Mouse (Mus musculus) WW6 (cell line): Measurements from ENCODE around the gene Gtf2i.

Experiments used
- DNase-seq: peaks from one replicate; pipeline ENCODE4 v3.0.0-alpha.2; 2013; ENCODE audit warnings: low read depth, low spot score

Gtf2i gene

DNA sequence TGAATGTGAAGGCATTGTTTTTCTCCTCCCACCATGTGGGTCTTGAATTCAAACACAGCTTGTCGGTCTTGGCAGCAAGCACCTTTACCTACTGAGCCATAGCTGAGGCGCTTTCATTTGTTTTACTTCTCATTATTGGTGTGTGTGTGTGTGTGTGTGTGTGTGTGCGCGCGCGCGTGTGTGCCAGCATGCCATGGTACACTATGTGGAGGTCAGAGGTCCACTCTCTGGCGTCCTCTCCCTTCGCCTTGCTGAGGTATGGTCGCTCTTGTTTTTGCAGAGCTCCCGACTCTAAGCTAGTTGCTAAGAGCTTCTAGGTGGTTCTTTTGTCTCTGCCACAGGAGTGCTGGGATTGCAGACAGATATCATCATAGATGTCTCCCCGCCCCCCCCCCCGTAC is 7.8 kb upstream of the Gtf2i start:
- DNase-seq: no peak

DNA sequence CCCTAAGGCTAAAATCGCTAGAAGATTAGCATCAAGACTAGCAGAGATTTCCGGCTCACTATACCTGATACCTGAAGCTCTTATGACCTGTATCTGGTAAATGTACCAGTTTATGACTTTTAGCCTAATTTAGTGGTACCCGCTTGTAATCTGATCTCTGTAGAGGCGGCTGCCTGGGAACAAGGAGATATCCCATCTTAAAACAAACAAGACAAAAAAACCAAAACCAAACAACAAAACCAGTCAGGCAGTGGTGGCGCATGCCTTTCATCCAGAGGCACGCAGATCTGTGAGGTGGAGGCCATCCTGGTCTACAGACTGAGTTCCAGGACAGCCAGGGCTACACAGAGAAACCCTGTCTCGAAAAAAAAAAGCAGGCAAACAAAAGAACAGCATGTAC is 7.1 kb upstream of the Gtf2i start:
- DNase-seq: no peak

DNA sequence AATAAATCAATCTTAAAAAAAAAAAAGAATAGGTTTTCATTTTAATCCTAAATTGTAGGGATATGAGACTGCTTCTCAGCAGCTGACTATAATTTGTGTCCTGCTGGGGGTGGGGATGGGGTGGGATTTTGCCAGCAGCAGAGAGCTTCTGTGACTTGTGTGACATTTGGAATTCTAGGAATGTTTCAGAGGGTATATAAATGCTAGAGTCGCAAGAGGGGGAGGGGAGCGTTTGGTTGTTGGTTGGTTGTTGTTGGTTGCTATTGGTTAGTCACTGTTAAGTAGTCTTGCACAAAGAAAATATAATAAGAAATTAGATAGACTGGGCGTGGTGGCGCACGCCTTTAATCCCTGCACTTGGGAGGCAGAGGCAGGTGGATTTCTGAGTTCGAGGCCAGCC is 4.3 kb upstream of the Gtf2i start:
- no peak for DNase-seq

DNA sequence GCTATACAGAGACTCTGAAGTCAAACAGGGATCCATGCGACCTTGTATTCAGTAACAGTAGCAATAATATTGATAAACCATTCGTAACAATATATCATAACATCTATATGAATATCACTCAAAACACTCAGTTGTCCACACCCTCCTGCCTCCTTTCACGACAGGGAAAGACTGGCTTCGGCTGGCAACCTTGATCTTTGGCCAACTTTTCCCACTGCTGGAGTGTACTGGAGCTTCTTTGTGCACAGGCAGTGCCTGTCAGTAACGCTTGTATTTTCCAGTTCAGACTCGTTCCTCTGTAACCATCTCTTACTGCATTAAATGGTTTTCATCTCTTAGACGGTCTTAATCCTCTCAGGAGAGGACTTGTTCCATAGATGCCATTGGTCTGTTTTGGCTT is 2.2 kb upstream of the Gtf2i start:
- DNase-seq: no peak

DNA sequence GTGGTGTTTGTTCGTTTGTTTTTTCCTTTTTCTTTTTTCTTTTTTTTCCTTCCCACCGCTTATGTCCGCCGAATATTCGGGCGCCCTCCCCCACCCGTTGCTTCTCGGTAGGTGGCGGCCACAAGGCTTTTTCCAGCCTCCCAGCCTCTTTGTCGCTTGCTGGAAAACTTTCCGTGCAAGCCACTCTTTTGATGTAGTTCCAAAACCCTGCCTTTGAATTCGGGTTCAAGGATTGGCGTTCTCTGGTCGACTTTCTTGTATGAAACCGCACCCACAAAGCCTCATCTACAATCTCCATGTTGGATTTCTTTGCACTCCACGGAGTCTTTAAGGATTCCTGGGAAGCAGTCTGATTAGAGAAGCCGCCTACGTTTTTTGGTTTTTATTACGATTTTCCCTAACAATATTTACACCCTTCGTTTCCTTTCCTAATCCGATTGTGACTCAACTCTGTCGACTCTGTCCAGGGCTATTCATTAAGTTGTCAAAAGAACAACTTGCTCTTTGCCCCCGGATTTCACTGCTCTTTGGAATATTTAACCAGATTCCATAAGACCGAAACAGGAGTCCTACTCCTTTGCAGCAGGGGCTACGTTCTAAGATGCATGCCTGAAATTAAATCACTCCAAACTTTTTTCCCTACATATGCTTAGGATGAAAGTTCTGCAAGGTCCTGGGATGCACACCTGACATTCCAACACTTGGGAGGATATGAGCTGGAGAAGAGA is 1.2 kb upstream of the Gtf2i start:
- DNase-seq: no peak

DNA sequence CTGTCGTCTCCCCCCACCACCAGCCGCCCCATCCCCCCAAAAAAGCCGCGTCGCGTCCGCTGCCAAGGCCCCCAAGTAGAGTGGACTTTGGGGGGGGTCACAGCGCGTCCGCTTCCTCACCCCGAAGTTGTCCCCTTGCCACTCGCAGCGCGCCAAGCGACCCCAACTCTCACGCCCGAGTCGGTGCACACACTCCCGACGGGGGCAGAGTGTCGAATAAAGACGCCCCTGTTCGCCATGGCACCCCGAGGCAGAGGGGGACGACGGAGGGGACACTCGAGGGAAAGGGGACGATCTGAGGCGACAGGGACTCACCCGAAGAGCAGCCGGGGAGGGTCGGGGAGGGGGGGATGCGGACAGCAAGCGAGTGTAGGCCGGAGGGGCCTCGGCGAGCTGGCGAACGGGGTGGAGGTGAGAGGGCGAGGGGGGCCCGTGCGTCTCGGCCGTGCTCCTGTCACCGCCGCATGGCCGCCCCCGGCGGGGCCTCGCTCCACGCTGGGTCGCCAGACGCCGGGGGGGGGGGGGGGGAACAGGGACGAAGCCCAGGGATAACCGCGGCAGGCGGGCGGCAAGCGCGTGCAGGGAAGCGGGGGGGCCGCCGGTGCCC is 389 bp downstream of the Gtf2i start:
- DNase-seq: no peak

DNA sequence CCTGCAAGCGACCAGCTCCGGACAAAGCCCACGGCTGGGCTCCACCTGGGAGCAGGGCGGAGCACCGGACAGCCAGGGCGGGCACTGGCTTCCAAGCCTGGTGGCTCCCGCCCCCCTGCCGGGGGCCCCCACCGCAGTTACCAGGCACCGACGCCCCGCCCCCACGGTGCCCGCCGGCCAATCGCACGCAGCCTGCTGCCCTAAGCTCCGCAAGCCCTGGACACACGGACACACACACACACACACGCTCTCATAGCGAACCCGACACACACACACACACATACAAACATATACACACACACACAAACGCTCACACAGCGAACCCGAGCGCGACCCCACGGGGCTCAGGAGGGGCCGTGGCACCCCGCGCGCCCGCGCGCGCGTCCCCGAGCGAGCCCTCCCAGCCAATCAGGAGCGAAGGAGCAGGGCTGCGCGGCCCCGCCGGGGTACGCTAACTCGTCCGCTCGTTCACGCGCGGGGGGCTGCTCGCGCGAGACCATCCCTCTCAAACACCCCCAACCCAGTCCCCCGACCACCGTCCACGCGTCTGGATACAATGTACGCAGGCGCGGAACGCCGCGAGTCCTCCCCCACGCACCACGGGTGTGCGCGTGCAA is 1.0 kb downstream of the Gtf2i start:
- peak; percentile 79 for DNase-seq

DNA sequence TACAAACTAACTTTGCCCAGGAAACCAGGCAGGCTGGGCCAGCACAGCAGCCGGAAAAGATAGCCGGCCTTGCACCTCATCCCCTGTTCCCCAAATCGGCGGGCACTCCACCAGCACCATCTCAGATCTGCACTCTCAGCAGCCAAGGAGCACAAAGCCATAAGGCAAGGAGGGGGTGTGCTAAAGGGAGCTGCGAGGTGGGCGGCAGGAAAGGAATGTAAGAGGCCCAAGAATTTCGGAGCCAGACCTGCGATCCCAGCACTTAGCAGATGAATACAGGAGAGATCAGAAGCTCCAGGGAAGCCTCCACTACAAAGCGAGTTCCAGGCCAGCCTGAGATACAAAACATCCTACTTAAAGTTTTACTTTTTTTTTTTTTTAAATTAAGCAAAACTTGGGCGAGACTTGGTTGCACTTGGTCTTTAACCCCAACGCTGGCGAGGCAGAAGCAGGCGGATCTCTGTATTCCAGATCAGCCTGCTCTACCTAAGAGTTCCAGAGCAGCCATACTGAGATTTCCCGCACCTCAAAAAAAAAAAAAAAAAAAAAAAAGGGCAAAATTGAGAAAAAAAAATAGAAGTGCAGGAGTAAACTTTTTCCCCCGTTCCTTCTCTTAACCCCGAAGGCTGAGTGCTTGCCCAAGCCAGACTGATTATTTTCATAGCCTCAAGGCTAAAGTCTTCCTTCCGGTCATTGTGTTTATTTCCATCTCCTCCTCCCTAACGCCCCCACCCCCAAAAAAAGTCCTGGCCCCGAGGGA is 1.7 kb downstream of the Gtf2i start:
- DNase-seq: no peak

DNA sequence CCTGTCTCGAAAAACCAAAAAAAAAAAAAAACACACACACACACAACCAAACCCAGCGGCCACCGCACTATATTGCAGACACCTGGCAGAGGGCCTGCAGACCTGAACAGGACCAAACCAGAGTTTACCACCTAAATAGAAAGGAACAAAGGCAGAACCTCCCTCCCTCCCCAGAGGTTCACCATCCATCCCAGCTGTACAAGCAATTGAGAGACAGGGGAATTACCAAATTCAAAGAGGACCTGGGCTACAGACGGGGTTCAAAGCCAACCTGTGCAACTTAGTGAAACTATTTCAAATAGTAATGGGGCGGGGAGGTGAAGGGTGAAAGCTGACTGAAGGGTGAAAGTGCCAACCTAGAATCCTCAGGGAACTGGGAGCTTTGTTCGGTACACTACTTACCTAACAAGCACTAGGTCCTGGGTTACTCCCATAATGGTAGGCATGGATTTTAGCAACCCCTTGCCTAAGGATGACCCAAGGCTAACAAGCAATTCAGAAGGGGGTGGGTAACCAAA is 2.6 kb downstream of the Gtf2i start:
- no peak for DNase-seq

DNA sequence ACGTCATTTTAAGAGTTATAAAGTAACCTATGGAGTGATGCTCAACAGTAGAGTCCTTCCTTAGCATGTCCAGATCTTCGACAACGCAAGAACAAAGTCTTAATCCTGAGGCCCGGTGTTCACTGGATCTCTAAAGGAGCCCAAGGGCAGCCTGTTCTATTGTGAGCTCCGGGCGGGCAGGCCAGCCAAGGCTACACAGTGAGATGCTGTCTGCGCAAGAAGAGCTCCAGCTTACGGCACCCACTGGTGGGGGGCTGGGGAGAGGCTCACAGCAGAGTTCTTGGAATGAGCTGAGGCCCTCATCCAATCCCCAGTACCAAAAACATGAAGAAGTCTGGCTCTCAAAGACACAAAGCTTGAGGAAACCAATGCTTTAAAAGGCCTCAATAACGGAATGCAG is 4.4 kb downstream of the Gtf2i start:
- DNase-seq: no peak

DNA sequence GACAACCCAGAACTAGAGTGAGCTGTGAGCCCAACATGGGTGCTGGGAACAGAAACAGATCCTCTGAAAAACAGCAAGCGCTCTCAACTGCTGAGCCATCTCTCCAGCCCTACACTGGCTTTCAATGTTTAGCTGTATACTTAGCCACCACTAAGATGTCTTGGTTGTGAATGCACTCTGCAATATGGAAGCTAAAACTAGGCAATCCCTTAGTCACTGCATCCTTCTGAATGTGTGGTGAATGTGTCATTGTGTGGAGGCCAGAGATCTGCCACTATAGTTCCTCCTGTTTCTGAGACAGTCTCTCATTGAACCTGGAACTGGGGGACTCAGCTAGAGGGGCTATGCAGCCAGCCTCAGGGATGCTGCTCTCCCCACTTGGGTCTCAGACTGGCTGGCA is 5.2 kb downstream of the Gtf2i start:
- no peak for DNase-seq

DNA sequence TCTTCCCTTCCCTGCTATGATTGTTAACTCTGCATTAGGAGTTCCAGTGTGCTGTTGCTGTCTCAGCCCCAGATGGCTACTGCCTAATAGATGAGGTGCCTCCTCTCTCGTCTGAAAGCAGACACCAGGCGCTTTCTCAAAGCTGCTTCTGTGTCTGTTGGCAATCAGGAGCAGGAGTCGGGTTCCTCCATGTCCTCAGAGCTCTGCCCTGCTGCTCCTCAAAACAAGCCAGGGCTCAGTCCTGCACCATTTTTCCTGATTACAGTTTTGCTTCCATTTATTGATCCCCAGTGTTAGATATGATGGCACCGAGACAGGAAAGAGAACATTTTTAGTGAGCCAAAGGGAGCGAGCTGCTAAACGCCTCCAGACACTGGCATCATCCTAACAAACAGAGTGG is 9.9 kb downstream of the Gtf2i start:
- DNase-seq: no peak

DNA sequence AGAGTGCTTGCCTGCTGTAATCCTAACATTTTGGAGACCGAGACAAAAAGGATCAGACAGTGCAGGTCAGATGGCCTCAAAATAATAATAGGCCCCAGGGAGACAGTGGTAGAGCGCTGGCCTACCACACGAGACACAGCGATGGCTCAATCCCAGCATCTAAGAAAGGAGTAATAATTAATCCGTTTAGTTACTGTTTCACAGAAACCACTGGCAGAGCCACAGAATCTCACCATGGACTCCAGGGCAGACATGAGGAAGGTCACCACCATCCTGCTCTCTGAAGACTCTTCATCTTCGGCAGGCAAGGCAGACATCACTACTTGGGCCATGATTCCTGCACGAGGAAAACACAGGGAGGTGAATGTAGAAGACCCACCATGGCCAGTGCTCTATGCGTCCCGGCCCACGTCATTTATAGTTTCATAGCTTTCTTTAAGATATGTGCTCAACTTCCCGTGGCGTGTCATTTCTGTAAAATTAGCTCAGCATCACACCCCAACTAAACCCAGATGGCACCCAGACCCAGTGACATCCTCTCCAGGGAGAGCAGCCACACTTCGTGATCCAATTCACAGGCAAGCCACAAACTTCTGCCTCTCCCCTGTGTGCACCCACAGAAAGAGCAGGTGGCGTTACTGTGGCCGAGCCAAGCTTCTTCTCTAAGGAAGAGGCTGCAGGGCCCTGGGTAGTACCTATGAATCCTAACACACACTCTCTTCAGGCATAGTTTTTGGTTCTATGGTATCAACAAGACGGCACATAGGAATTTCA is 19.1 kb downstream of the Gtf2i start:
- no peak for DNase-seq

DNA sequence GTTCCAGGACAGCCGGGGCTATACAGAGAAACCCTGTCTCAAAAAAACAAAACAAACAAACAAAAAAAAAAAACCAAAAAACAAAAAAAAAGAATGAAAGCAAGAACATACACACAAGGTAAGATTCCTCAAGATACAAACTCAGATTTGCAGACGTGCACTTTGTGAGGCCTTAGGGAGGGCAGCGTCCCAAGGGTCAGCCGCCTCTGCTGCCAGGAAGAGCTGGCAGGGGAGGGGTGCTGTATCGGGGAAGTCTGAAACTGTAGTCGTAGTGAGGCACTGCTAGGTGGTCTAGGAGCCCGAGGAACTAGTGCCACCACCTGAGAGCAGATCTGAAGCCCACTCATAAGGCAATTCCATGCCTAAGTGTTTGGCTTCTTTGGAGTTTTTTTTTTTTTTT is 20.0 kb downstream of the Gtf2i start:
- no peak for DNase-seq

DNA sequence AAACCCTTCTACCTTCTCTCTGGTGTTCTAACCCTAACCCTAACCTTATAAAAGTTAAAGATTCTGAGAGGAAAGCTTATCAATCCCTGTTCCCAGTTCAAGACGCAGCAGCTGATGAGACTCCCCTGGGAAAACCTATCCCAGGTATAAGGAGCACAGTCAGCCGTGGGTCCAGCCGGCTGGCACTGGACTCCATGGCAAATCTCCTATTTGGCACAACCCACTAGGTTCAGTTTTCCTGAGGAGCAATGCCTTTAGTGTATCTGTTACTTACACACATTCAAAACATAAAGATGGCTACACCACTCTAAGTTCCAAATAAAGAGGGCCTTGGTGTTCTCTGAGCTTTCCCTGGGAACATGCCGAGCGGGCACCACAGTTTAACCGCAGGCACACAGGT is 23.5 kb downstream of the Gtf2i start:
- DNase-seq: no peak

DNA sequence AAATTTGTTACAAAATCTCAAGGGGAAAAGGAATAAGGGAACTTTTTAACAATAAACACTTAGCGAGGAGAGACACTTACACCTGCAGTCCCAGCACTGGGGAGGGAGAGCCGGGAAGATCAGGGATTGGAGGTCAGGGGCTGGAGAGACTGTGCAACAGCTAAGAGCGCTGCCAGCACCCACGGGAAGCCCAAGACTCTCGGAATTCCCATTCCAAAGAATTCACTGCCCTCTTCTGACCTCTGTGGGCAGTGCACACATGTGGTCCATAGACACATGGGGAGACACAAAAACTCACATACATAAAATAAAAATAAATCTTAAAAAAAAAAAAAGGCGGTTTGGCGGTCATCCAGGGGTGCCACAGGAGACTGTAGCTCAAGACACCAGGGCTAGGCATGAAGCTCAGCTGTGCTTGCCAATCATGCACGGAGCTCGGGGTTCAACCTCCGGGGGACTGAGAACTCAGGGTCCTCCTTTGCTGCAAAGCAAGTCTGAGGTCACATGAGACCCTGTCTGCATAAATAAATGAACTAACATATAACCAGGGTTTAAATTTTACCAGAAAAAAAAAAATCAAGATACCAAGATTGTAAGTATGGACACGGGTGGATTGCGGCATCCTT is 24.5 kb downstream of the Gtf2i start:
- no peak for DNase-seq

DNA sequence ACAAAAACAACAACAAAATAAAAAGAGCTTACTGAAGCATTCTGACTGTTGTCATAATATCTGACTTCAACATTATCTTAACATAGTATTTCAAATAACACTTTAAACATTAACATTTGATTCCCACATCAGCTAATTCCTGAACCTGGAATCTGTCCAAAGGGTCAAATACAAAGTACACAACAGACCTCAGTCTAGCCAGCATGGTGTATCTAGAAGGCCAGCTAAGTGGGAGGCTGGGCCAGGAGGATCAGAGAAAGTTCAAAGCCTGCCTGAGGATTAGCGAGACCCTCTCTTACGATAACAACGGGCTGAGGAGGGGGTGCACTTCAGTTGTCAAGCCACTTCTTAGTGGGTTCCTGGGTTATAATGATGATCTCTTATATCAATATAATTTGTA is 26.5 kb downstream of the Gtf2i start:
- no peak for DNase-seq

DNA sequence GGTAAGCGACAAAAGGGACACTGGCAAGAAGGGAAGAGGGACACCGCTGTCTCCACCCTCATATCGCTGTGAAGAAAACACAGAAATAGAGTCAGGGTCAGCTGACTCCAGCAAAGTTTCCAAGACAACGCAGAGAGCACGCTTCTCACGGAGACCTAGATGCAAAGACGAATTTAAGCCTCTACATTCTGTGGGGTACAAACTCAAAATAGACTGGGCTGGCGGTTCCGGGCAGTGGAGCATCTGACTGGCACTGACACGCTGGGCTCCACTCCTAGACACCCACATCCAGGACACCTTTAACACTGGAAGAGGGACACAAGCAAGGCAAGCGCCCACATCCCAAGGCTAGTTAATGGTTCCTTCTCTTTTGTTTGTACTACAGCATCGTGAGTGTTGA is 29.6 kb downstream of the Gtf2i start:
- DNase-seq: no peak

DNA sequence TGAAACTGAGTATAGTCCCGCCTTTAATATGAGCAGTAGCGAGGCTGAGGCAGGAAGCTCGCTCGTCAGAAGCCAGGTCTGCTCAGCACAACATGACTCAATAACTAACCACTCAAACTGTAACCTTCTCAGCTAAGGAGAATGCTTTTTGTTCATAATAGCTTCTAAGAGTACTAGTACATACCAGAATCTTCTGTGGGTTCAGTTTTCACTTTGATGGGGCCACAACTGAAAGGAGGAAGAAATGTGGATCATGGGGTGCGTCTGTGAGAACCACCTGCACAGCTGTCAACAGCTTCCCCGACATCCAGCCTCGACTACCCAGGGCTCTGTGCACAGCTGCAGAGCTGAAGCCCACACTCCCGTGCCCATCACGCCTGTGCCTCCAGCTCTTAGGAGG is 32.0 kb downstream of the Gtf2i start:
- DNase-seq: no peak

DNA sequence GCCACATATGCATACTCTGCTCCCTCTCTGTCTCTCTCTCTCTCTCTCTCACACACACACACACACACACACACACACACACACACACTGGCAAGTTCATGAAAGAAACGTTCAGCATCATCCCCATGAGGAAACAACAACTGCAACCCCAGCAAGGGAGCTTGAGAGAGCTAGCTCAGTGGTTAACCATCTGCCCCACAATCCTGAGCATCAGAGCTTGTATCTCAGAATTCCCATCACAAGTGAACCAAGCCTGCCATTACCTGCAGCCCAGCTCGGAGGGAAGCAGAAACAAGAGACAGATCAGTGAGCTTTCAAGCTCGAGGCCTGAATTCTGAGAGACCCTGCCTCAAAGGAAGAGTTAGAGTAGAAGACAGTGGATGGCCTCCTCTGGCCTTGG is 32.5 kb downstream of the Gtf2i start:
- no peak for DNase-seq

DNA sequence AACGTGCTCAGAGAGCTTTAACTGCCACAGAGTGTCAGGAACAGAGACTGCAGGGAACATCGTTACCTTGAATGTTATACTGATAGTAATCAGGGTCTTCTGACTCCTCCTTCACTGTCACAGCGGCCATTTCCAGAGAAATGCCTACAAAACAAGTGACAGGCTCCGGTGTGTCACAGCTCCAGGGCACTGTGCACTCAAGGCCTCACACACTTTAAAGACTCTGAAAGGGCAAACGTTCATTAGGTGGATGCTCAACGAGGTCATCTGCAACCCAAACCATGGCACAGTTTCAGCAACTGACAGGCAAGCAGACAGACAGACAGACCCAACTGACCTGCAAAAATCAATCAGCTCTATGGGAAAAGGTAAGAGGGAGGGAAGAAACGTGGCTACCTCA is 35.2 kb downstream of the Gtf2i start:
- DNase-seq: no peak
